In the genomic region with DNA sequence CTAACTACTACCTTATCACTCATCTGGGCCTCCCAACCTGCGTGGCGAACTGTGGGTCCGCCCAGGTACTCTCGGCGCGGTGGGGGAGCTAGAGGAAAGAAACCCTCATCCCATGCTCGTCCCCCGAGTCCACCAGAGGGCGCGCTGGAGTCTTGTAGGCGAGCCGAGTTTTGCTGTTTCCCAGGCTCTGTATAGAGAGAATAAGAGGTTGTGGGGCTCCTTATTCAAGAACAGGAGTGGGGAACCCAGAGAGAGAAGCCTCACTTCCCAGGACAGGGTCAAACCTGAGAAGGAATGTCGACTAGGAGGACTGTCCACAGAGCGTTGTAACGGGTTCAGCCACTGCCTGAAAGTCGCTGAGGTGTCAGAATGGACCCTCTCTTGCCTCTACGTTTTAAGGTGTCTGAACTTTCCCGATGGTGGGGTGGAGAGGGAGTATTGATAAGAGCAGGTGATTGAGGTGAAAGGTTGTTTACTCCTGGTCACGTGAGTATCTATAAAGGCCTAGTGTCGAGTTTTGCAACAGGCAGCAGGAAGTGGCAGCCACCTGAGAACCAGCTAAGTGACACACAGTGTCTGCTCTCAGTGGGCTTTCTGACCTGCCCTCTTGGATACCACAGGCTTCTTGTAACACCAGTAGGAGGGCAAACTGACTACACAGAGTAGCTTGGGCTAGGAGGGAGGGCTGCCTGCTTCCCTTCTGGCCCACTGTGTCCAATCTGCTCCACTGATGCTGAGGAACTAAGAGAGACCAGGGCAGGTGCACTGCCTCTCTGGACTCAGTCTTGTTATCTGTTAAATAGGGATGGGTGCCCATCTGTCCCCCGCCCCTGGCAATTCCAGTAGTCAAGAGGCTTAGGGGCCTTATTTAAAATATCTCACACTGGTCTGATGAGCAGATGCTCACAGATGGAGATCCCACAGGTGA, we compare ENCODE assay signal across 8 mouse cellular contexts. TPM values are rescaled to one million over a fixed set of nuclear protein-coding genes. Genes with fewer than 3 reads are reported as not detected.
A peak's percentile ranks its signal among the peaks of the same experiment; 100 is the strongest.
DNase-seq lines count a peak whose midpoint lies in the region; ATAC-seq lines count a peak whose summit lies in the region.

A gene (minus strand): TSS at position 103 of the 928 bp plus-strand sequence.

- no peaks in the 10 kb centered on the region for H3K9me3 ChIP-seq in heart, embryonic 14.5 days (ENCODE audit: control insufficient read depth, low read length)
- H3K9me3 ChIP-seq in liver, embryonic 13.5 days (replicated peaks): no peaks in the 10 kb centered on the region
- no peaks in the 10 kb centered on the region for H3K9me3 ChIP-seq in stomach, embryonic 15.5 days

- peak within 1 kb of the TSS; percentile 86 to 87 for H3K27ac ChIP-seq in heart, embryonic 14.5 days (replicated peaks in 1 of 2; ENCODE audit: control insufficient read depth in 1 of 2, insufficient read depth in 1 of 2, low read depth in 2 of 2, low read length in 2 of 2)
- H3K27ac ChIP-seq in liver, embryonic 13.5 days: peak within 1 kb of the TSS; percentile 96
- peak within 1 kb of the TSS; percentile 99 for H3K27ac ChIP-seq in stomach, embryonic 15.5 days

- peak within 1 kb of the TSS; percentile 97 for H3K4me2 ChIP-seq in heart, embryonic 14.5 days (ENCODE audit: low read length)
- peak within 1 kb of the TSS; percentile 96 for H3K4me2 ChIP-seq in liver, embryonic 13.5 days
- H3K4me2 ChIP-seq in stomach, embryonic 15.5 days: peak within 1 kb of the TSS; percentile 85

- H3K9ac ChIP-seq in heart, embryonic 14.5 days (ENCODE audit: low read length): peak within 1 kb of the TSS; percentile 84
- H3K9ac ChIP-seq in liver, embryonic 13.5 days: peak within 1 kb of the TSS; percentile 85
- peak within 1 kb of the TSS; percentile 86 for H3K9ac ChIP-seq in stomach, embryonic 15.5 days

- H3K4me1 ChIP-seq in heart, embryonic 14.5 days (ENCODE audit: control insufficient read depth in 2 of 2, insufficient read depth in 2 of 2, low read length in 2 of 2): peaks cover 23 to 39% of the 10 kb centered on the region in 2 experiments
- peaks cover 81% of the 10 kb centered on the region for H3K4me1 ChIP-seq in liver, embryonic 13.5 days (replicated peaks)
- H3K4me1 ChIP-seq in stomach, embryonic 15.5 days: peaks cover 41% of the 10 kb centered on the region

- peak; percentile 64 for ATAC-seq in erythroid progenitor cell, adult 5-6 weeks (replicated peaks; ENCODE audit: low FRiP score, poor library complexity, severe bottlenecking)
- peak; percentile 15; the same call in 1 of the 2 replicates for ATAC-seq in heart, embryonic 14.5 days (ENCODE audit: insufficient number of reproducible peaks, insufficient read depth, low FRiP score, low read depth)
- peak; percentile 61 for ATAC-seq in liver, embryonic 13.5 days (ENCODE audit: low read depth)
- ATAC-seq in stomach, embryonic 15.5 days (ENCODE audit: insufficient read depth, low FRiP score, low read depth): peak; percentile 17; the same call in 1 of the 2 replicates

- peaks cover 5% of the 10 kb centered on the region; the same call in 1 of the 2 replicates for H3K36me3 ChIP-seq in heart, embryonic 14.5 days (ENCODE audit: control insufficient read depth, insufficient read depth, low read length)
- H3K36me3 ChIP-seq in liver, embryonic 13.5 days: peaks cover 21% of the 10 kb centered on the region
- H3K36me3 ChIP-seq in stomach, embryonic 15.5 days: 0 out of 2 replicates have a peak, but pooled peaks cover 3% of the 10 kb centered on the region

- DNase-seq in CD4-positive helper T cell, adult 2 months (ENCODE audit: low read depth, low spot score): peak; percentile 94
- peak; percentile 90 for DNase-seq in brain, adult 2 months (ENCODE audit: low read depth, low spot score)
- peak; percentile 93 for DNase-seq in kidney, postnatal 14 days
- DNase-seq in liver, embryonic 13.5 days: peak; percentile 86
- DNase-seq in neural tube, embryonic 10.5 days (ENCODE audit: extremely low spot score, low spot score): peak; percentile 96

- WGBS in heart, embryonic 14.5 days: 10% methylated on average over 21 of the region's 21 CpGs
- 10% methylated on average over 21 of the region's 21 CpGs for WGBS in liver, embryonic 13.5 days (ENCODE audit: insufficient replicate concordance)
- 8% methylated on average over 21 of the region's 21 CpGs for WGBS in stomach, embryonic 15.5 days

- H3K4me3 ChIP-seq in heart, embryonic 14.5 days (ENCODE audit: control insufficient read depth in 1 of 2, insufficient read depth in 1 of 2, low read depth in 1 of 2, low read length in 2 of 2): peak within 1 kb of the TSS; percentile 75 to 76
- peak within 1 kb of the TSS; percentile 77 for H3K4me3 ChIP-seq in liver, embryonic 13.5 days (replicated peaks)
- H3K4me3 ChIP-seq in stomach, embryonic 15.5 days (replicated peaks): peak within 1 kb of the TSS; percentile 74

- peaks cover 19% of the 10 kb centered on the region for H3K27me3 ChIP-seq in heart, embryonic 14.5 days (ENCODE audit: control insufficient read depth, insufficient read depth, low read length)
- H3K27me3 ChIP-seq in liver, embryonic 13.5 days: peaks cover 71% of the 10 kb centered on the region
- H3K27me3 ChIP-seq in stomach, embryonic 15.5 days (replicated peaks): no peaks in the 10 kb centered on the region

RNA-seq across cellular contexts. Expression of the gene that starts here (rescaled TPM):
- 0.36 and 1.3 TPM in 2 replicates for total RNA-seq in erythroid progenitor cell, adult 5-6 weeks (2015; ENCODE audit: low replicate concordance)
- total RNA-seq in erythroid progenitor cell, adult 5-6 weeks (2017; ENCODE audit: low replicate concordance): 1.2 TPM in 1 of 2 replicates, not detected in the other
- polyA plus RNA-seq in heart, embryonic 14.5 days (2014; fragmentation: Nextera tagmentation; extraction: Ambion mirVana): 2.0 and 2.3 TPM in 2 replicates
- polyA plus RNA-seq in liver, embryonic 13.5 days (2015; fragmentation: Nextera tagmentation; extraction: Ambion mirVana): 6.7 and 6.9 TPM in 2 replicates
- 16.0 and 18.5 TPM in 2 replicates for polyA plus RNA-seq in stomach, embryonic 15.5 days (2015; fragmentation: Nextera tagmentation; extraction: Ambion mirVana)

Comparison
In these comparisons a context has a peak if more than half of its experiments do, and no peak if none do; other contexts are left out.
1. Peak in every context shown above with its lines: DNase-seq, ATAC-seq, H3K4me3 ChIP-seq and H3K27ac ChIP-seq.